Mouse (Mus musculus) liver, embryonic 11.5 days (tissue): ENCODE data around the gene Map4k5. TPM values are rescaled to one million over a fixed set of nuclear protein-coding genes. Genes with fewer than 3 reads are reported as not detected.

ENCODE experiments used
- ATAC-seq: fragments of 200-750 bp; cut with Nextera tagmentation; replicated peaks from 2 replicates; pipeline ENCODE4 v1.8.0; 2017; ENCODE audit warnings: moderate number of reproducible peaks, mild to moderate bottlenecking, moderate TSS enrichment, moderate library complexity; ENCODE audit not compliant: low FRiP score
- DNase-seq: peaks from one replicate; pipeline ENCODE4 v3.0.0-alpha.2; 2017; ENCODE audit warnings: low spot score
- H3K27ac ChIP-seq: fragments of 300-500 bp; sonication (generic); 2 replicates; pipeline ENCODE4 v1.5.1; 2014; ENCODE audit warnings: mild to moderate bottlenecking, low read depth, low read length, control low read depth
- H3K27me3 ChIP-seq: fragments of 300-500 bp; sonication (generic); replicated peaks from 2 replicates; pipeline ENCODE4 v1.6.1; 2014; ENCODE audit warnings: low read length, mixed read lengths; ENCODE audit not compliant: control insufficient read depth, insufficient read depth
- H3K36me3 ChIP-seq: fragments of 300-500 bp; sonication (generic); 2 replicates; pipeline ENCODE4 v1.6.1; 2014; ENCODE audit warnings: mild to moderate bottlenecking, low read length, moderate library complexity, mixed read lengths; ENCODE audit not compliant: control insufficient read depth, insufficient read depth
- H3K4me1 ChIP-seq: fragments of 300-500 bp; sonication (generic); replicated peaks from 2 replicates; pipeline ENCODE4 v1.6.1; 2014; ENCODE audit warnings: low read length, mixed read lengths; ENCODE audit not compliant: control insufficient read depth, insufficient read depth
- H3K4me2 ChIP-seq: fragments of 300-500 bp; sonication (generic); 2 replicates; pipeline ENCODE4 v1.6.1; 2014; ENCODE audit warnings: mild to moderate bottlenecking, control low read depth, moderate library complexity
- H3K4me3 ChIP-seq: fragments of 300-500 bp; sonication (generic); 2 replicates; pipeline ENCODE4 v1.5.1; 2014; ENCODE audit warnings: low read depth, low read length, control low read depth
- H3K9ac ChIP-seq: fragments of 300-500 bp; sonication (generic); 2 replicates; pipeline ENCODE4 v1.6.1; 2014; ENCODE audit warnings: low read depth, low read length, control low read depth
- H3K9me3 ChIP-seq: fragments of 300-500 bp; sonication (generic); 2 replicates; pipeline ENCODE4 v1.6.1; 2016; ENCODE audit warnings: low read length, inconsistent platforms, mixed read lengths; ENCODE audit not compliant: control insufficient read depth
- WGBS: fragments of 180-500 bp; shearing (Covaris S2); extraction: QIAGEN DNeasy Blood & Tissue Kit; methylation state at CpG from one replicate; pipeline ENCODE4 v1.1.7; 2014; 5-methylcytosine and 5-hydroxymethylcytosine counted together
- polyA plus RNA-seq: library from polyadenylated mRNA; unstranded; fragments of >200 nt; fragmentation: Nextera tagmentation; extraction: Ambion mirVana; gene quantifications from 2 replicates; pipeline ENCODE4 v1.2.1, GENCODE M21; 2014

Gene Map4k5
- polyA plus RNA-seq, 1 experiment from 2014 or later, result 21.5 TPM

DNA sequence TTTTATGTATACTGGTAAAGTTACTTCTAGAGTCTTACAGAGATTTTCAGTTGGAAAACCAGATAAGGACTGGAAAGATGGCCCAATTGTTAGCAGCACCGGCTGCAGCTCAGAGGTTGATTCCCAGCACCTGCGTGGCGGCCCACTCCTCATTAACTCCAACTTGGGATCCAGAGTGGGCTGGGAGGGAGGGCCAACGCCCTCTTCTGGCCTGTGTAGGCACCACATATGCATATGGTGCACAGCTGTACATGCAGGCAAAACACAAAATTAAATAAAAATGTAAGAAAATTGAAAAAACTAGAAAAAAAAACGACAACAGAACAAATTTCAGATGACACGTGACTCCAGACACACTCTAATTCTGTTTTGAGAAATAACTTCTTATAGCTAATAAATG lies 927 bp upstream of the Map4k5 start:
- H3K27me3 ChIP-seq, result no peaks in the 10 kb centered on the region
- no peaks in the 10 kb centered on the region for H3K9me3 ChIP-seq
- peaks cover 16% of the 10 kb centered on the region for H3K4me1 ChIP-seq
- H3K9ac ChIP-seq, result no peak overlapping the region
- no peak overlapping the region for H3K27ac ChIP-seq
- H3K4me3 ChIP-seq, result no peak overlapping the region
- no peak for ATAC-seq
- H3K4me2 ChIP-seq, result no peak overlapping the region
- no peak for DNase-seq
- no peaks in the 10 kb centered on the region for H3K36me3 ChIP-seq
- 61% methylated on average over 6 of the region's 6 CpGs for WGBS

DNA sequence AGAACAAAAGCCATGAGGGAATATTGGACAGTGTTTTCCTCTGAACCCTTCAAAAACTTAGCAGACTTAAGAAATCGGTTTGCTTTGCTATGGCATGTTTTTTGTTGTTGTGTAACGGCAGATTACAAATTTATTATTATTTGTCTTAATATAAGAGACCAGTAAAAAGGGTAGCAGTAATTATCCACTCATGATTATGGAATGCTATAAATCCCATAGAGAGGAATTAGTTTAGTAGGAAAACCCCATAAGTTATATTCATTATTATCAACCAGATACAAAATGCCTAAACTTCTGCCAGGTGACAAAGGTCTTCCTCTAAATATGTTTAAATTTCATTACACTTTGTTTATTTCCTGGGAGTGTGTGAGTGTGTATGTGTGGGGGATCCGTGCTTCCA lies 1.3 kb downstream of the Map4k5 start:
- Histone ChIP-seq H3K9ac (peak overlapping the region; percentile 95), H3K27me3 (no peaks in the 10 kb centered on the region), H3K36me3 (no peaks in the 10 kb centered on the region), H3K4me3 (peak overlapping the region; percentile 70), H3K4me2 (peak overlapping the region; percentile 91), H3K4me1 (peaks cover 16% of the 10 kb centered on the region), H3K27ac (no peak overlapping the region), H3K9me3 (no peaks in the 10 kb centered on the region)
- ATAC-seq, result no peak
- no peak for DNase-seq
- 62% methylated on average over 3 of the region's 3 CpGs for WGBS

DNA sequence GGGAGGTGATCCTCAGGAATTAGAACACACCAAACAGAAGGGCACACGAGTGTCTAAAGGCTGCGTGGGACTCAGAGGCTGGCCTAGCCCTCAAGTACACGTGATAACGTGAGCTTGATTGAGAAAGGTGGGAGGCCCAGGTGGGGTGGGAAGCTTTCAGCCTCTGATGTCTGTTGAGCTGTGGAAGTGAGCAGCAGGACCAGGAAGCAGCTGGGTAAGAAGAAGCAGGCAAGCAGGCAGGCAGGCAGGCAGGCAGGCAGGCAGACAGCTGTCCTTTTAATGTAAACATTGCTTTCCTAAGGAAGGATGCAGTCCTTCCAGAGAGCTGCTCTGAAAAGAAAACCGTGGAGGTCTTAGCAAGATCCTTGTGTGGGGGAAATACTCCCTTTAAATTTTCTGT lies 2.5 kb downstream of the Map4k5 start:
- ATAC-seq (no peak), DNase-seq (no peak)
- Histone ChIP-seq H3K4me2 (peak overlapping the region; percentile 91), H3K36me3 (no peaks in the 10 kb centered on the region), H3K9me3 (no peaks in the 10 kb centered on the region), H3K4me3 (0 out of 2 replicates have a peak overlapping the region, but pooled peaks have one; percentile 70), H3K27me3 (no peaks in the 10 kb centered on the region), H3K9ac (no peak overlapping the region), H3K27ac (no peak overlapping the region), H3K4me1 (peaks cover 16% of the 10 kb centered on the region)
- 16% methylated on average over 5 of the region's 5 CpGs for WGBS

DNA sequence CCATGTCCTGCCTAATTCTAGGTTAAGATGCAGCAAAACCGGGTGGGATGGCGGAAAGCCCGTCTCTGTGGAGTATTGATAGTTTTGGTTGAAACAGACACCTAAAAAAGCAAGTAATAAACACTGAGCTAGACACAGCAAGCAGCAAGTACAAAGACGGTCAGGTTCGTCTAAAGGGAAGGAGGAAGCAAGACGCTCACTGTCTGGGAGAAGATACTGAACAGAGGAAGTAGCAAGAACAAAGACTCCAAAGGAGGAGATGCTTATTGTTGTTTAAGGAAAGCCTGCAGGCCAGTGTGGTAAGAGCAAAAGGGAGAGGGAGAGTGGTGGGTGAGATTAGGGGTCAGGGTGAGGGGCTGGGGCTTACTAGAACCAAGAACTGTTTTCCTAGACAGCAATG lies 2.9 kb downstream of the Map4k5 start:
- WGBS, result 53% methylated on average over 6 of the region's 6 CpGs
- peaks cover 16% of the 10 kb centered on the region for H3K4me1 ChIP-seq
- H3K27ac ChIP-seq, result no peak overlapping the region
- DNase-seq (no peak), ATAC-seq (no peak)
- peak overlapping the region; percentile 91 for H3K4me2 ChIP-seq
- H3K4me3 ChIP-seq, result 0 out of 2 replicates have a peak overlapping the region, but pooled peaks have one; percentile 1
- H3K9ac ChIP-seq, result no peak overlapping the region
- H3K36me3 ChIP-seq, result no peaks in the 10 kb centered on the region
- no peaks in the 10 kb centered on the region for H3K27me3 ChIP-seq
- H3K9me3 ChIP-seq, result no peaks in the 10 kb centered on the region

DNA sequence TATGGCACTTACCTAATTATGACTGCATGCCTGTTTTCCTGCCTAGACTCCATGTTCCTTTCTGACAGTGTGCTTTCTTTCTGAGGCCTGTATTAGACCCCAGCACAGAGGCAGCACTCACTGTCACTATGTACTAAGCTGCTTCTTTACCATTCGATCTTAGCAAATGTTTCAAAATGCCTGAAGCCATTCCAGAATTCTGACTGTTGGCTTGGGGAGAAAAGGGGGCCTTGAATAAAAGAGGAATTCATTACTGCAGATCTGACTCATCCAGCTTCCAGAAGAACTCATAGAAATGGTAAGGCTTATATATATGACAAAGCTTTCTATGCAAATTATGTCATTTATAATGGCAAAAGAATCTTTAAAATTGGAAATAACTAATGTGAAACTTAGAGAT lies 4.7 kb downstream of the Map4k5 start:
- no peak overlapping the region for H3K4me2 ChIP-seq
- H3K9me3 ChIP-seq, result no peaks in the 10 kb centered on the region
- peaks cover 16% of the 10 kb centered on the region for H3K4me1 ChIP-seq
- no peaks in the 10 kb centered on the region for H3K36me3 ChIP-seq
- no peak for ATAC-seq
- WGBS, result 81% methylated on average over 1 of the region's 1 CpGs
- no peak overlapping the region for H3K4me3 ChIP-seq
- no peaks in the 10 kb centered on the region for H3K27me3 ChIP-seq
- no peak overlapping the region for H3K27ac ChIP-seq
- H3K9ac ChIP-seq, result no peak overlapping the region
- no peak for DNase-seq

DNA sequence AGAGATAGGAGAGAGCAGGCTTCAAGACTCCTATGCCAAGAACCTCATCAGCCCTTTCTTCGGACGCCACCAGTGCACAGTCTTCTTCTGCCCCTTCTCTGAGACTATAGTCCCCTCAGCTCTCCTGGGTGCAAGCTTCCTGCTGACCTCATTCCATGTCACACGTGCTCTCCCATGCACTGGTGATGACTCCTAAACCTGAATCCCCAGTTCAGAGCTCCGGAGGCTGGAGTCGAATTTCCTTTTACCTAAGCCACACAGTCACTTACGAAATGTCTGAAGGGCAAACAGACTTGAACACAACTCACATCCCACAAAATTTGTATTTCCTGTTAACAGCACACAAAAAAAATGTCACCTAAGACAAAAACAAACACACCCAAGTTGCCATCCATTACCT lies 5.2 kb downstream of the Map4k5 start:
- Histone ChIP-seq H3K9ac (no peak overlapping the region), H3K4me1 (peaks cover 16% of the 10 kb centered on the region), H3K36me3 (no peaks in the 10 kb centered on the region), H3K4me3 (no peak overlapping the region), H3K9me3 (no peaks in the 10 kb centered on the region), H3K4me2 (no peak overlapping the region), H3K27ac (no peak overlapping the region), H3K27me3 (no peaks in the 10 kb centered on the region)
- no peak for DNase-seq
- WGBS, result 80% methylated on average over 6 of the region's 6 CpGs
- no peak for ATAC-seq

DNA sequence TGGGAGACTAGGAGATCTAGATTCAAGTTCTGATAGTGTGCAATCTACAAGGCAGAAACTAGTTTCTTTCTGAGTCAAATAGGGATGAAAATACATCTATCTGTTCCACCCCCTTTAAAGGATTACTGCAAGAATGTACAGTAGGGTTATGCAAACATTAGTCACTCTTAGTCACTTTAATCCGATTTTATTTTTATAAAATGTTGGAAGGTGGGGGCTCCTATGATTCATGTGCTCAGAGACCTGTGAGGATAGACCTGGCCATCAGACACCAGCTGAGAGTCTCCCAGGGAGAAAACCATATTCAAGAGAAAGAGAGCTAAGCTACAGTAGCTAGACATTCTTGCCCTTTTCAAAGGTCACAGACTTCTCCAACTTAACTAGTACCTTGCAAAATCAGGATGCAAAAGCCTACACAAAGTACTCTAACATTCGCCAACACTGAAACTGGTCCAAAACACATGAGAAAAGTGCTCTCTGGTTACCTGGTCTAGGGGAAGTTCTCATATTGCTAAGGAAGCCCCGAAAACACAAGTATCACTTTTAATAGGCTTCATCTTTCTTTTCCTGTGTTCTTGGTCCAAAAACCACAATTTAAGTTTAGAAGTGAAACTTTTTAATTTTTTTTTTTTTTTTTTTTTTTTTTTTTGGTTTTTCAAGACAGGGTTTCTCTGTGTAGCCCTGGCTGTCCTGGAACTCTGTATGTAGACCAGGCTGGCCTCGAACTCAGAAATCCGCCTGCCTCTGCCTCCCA lies 7.7 kb downstream of the Map4k5 start:
- Histone ChIP-seq H3K4me3 (no peak overlapping the region), H3K4me2 (no peak overlapping the region), H3K4me1 (peaks cover 6% of the 10 kb centered on the region), H3K36me3 (no peaks in the 10 kb centered on the region), H3K9me3 (no peaks in the 10 kb centered on the region), H3K27me3 (no peaks in the 10 kb centered on the region), H3K27ac (no peak overlapping the region), H3K9ac (no peak overlapping the region)
- no peak for ATAC-seq
- DNase-seq, result no peak
- 92% methylated on average over 5 of the region's 5 CpGs for WGBS

DNA sequence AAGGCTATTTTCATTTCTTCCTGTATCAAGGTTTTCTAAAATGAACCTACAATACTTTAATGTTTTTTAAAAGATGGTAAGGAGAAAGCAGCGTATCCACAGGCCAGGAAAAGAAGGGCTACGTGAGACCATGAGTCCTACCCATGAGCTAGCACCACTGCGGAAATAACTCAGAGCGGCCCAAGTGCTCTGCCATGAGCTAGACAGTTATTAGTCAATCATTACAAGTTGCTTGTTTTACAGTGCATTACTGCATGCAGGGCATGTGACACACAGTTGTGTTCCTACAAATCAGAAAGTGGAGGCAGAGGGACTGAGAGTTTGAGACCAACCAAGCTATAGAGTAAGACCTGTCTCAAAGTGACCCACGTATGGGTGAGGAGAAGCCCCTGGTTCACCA lies 8.9 kb downstream of the Map4k5 start:
- 95% methylated on average over 5 of the region's 5 CpGs for WGBS
- no peak for ATAC-seq
- H3K4me1 ChIP-seq, result peaks cover 4% of the 10 kb centered on the region; the same call in 1 of the 2 replicates

DNA sequence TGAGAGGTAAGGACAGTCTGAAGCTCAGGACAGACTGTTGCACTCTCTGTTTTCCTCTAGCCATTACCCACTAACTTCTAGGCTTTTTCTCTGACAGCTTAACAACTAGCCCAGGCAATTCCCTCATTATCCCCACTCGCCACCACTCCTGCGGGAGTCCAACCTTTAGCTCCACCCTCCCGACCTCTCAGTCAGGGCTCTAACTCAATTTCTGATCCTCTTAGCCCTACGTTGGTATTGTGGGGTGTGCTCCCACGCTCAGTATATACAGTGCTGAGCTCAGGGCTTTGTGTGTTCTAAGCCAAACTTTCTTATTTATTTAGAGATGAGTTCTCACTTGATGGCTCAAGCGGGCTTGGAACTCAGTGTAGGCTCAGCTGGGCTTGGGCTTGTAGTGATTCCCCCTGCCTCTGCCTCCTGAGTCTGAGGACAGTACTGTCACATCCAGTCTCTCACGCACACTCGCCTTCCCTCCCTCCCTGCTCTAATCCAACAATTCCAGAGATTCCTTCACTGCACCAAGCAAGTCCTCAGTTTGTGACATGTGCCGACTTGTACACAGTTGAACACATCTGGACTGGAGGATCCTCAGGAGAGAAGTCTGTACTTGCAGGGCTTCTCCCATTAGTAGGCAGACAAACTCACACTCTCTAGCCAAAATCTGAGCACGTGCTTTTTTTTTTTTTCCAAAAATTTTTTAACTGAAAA lies 11.6 kb downstream of the Map4k5 start:
- H3K27me3 ChIP-seq, result no peaks in the 10 kb centered on the region
- no peak overlapping the region for H3K4me2 ChIP-seq
- no peak overlapping the region for H3K27ac ChIP-seq
- 65% methylated on average over 10 of the region's 10 CpGs for WGBS
- no peak overlapping the region for H3K4me3 ChIP-seq
- H3K4me1 ChIP-seq, result peaks cover 11% of the 10 kb centered on the region; the same call in 1 of the 2 replicates
- DNase-seq (no peak), ATAC-seq (no peak)
- no peak overlapping the region for H3K9ac ChIP-seq
- H3K36me3 ChIP-seq, result no peaks in the 10 kb centered on the region
- H3K9me3 ChIP-seq, result no peaks in the 10 kb centered on the region

More for the DNA sequence above, 8.9 kb downstream of the Map4k5 start:
- Histone ChIP-seq H3K27me3 (no peaks in the 10 kb centered on the region), H3K4me2 (no peak overlapping the region), H3K4me3 (no peak overlapping the region), H3K9me3 (no peaks in the 10 kb centered on the region), H3K27ac (no peak overlapping the region), H3K36me3 (no peaks in the 10 kb centered on the region), H3K9ac (no peak overlapping the region)
- no peak for DNase-seq
